ENCODE assay signal across 9 mouse cellular contexts in the genomic region with DNA sequence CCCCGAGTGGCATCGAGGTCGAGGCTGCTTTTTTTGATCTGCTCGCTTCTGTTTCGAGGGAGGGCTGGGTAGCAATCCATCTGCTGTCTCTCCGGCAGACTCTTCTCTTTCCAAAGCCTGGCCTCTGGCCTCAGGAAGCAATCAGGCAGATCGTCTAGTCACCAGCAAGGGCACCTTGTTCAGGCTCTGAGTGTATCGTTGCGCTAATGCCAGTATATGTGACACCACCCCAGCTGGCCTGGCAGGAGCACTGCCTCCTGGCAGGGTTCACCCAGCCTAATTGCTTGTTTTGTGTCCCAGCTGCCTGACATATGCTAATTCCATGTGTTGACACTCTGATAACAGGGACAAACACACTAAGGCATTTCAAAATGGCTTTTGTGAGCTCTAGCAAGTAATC.
A peak's percentile ranks its signal among the peaks of the same experiment; 100 is the strongest.
DNase-seq lines count a peak whose midpoint lies in the region; ATAC-seq lines count a peak whose summit lies in the region.
"Had no signal": no experiment of that assay in that cellular context is flagged by ENCODE, and none has a peak within 500 bp of the region (broad histone marks: within the 10 kb centered on the region; RNA-seq: fewer than 3 reads in every experiment).

No protein-coding gene starts in this region.

- ATAC-seq in heart, embryonic 11.5 days (replicated peaks; ENCODE audit: insufficient number of reproducible peaks, low FRiP score, low TSS enrichment) = no peak
- peak; percentile 64; the same call in 1 of the 2 replicates for ATAC-seq in heart, embryonic 14.5 days (ENCODE audit: insufficient number of reproducible peaks, insufficient read depth, low FRiP score, low read depth)

- no peak overlapping the region for H3K4me2 ChIP-seq in heart, embryonic 11.5 days
- peak overlapping the region; percentile 11; the same call in 1 of the 2 replicates for H3K4me2 ChIP-seq in heart, embryonic 14.5 days (ENCODE audit: low read length)
- H3K4me2 ChIP-seq: limb, embryonic 13.5 days had no signal

- 46% methylated on average over 9 of the region's 9 CpGs for WGBS in heart, embryonic 11.5 days (ENCODE audit: insufficient replicate concordance)
- WGBS in heart, embryonic 14.5 days = 36% methylated on average over 9 of the region's 9 CpGs

- DNase-seq in heart, adult 18-20 months = peak; percentile 61 to 72
- DNase-seq in cerebellum, adult 9-11 months = peak; percentile 8
- peak; percentile 23 for DNase-seq in kidney, postnatal 10 days
- DNase-seq in retina, postnatal 7 days (ENCODE audit: low read depth, low spot score) = peak; percentile 23
- DNase-seq in testis, postnatal 14 days (ENCODE audit: low spot score) = no peak
- no peak for DNase-seq in urinary bladder, postnatal 10 days (ENCODE audit: low spot score)

- H3K27me3 ChIP-seq in heart, embryonic 11.5 days (ENCODE audit: control insufficient read depth, insufficient read depth, low read length) = no peaks in the 10 kb centered on the region
- H3K27me3 ChIP-seq in heart, embryonic 14.5 days (ENCODE audit: control insufficient read depth, insufficient read depth, low read length) = peaks cover 5% of the 10 kb centered on the region; the same call in 1 of the 2 replicates
- H3K27me3 ChIP-seq: limb, embryonic 13.5 days had no signal

- peaks cover 3% of the 10 kb centered on the region; the same call in 1 of the 2 replicates for H3K9me3 ChIP-seq in heart, embryonic 11.5 days (replicated peaks; ENCODE audit: control insufficient read depth, low read length)
- H3K9me3 ChIP-seq in heart, embryonic 14.5 days (ENCODE audit: control insufficient read depth, low read length) = peaks cover 5% of the 10 kb centered on the region

- H3K4me3 ChIP-seq in heart, embryonic 11.5 days (ENCODE audit: low read depth, low read length) = no peak overlapping the region
- no peak overlapping the region for H3K4me3 ChIP-seq in heart, embryonic 14.5 days (ENCODE audit: control insufficient read depth in 1 of 2, insufficient read depth in 1 of 2, low read depth in 1 of 2, low read length in 2 of 2)
- H3K4me3 ChIP-seq: limb, embryonic 13.5 days had no signal

- H3K27ac ChIP-seq in heart, embryonic 11.5 days (ENCODE audit: low read depth, low read length) = no peak overlapping the region
- H3K27ac ChIP-seq in heart, embryonic 14.5 days (replicated peaks in 1 of 2; ENCODE audit: control insufficient read depth in 1 of 2, insufficient read depth in 1 of 2, low read depth in 2 of 2, low read length in 2 of 2) = peak overlapping the region; percentile 10 to 37; a peak in 2 of 4 replicates
- H3K27ac ChIP-seq: limb, embryonic 13.5 days had no signal

- no peaks in the 10 kb centered on the region for H3K4me1 ChIP-seq in heart, embryonic 11.5 days (ENCODE audit: control insufficient read depth, insufficient read depth, low read length)
- peaks cover 15 to 22% of the 10 kb centered on the region in 2 experiments for H3K4me1 ChIP-seq in heart, embryonic 14.5 days (ENCODE audit: control insufficient read depth in 2 of 2, insufficient read depth in 2 of 2, low read length in 2 of 2)

- no peak overlapping the region for H3K9ac ChIP-seq in heart, embryonic 11.5 days (ENCODE audit: low read depth, low read length)
- no peak overlapping the region for H3K9ac ChIP-seq in heart, embryonic 14.5 days (ENCODE audit: low read length)
- H3K9ac ChIP-seq: limb, embryonic 13.5 days had no signal

- no peaks in the 10 kb centered on the region; the same call in 1 of the 2 replicates for H3K36me3 ChIP-seq in heart, embryonic 11.5 days (ENCODE audit: control insufficient read depth, insufficient read depth, low read length)
- H3K36me3 ChIP-seq in heart, embryonic 14.5 days (ENCODE audit: control insufficient read depth, insufficient read depth, low read length) = no peaks in the 10 kb centered on the region

Comparison
In these comparisons a context has a peak if more than half of its experiments do, and no peak if none do; other contexts are left out.
1. DNase-seq: peak in heart, adult 18-20 months (2 of 2), cerebellum, adult 9-11 months (single experiment), kidney, postnatal 10 days (single experiment) and retina, postnatal 7 days (single experiment); none in testis, postnatal 14 days (single experiment) and urinary bladder, postnatal 10 days (single experiment).